ENCODE assay signal across 9 mouse cellular contexts in the genomic region with DNA sequence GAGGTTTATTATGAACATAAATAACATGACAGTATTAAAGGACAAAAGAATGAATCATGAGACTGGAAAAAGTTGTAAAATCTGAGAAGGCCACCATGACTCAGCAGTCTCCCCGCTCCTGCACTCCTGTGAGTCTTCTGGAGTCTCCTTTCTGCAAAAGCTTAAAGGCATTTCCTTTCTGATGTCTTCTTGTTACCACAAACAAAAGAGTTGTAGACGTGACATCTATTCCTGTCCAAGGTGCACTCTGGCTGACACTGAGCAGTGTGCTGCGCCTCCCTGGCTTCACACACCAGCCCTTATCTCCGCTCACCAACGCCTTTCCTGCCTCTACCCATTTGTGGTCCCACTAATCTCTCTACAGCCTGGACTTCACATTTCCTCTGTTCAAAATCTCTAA. TPM values are rescaled to one million over a fixed set of nuclear protein-coding genes. Genes with fewer than 3 reads are reported as not detected.
DNase-seq lines count a peak whose midpoint lies in the region; ATAC-seq and TF ChIP-seq lines count a peak whose summit lies in the region.
"Had no signal": no experiment of that assay in that cellular context is flagged by ENCODE, and none has a peak within 500 bp of the region (broad histone marks: within the 10 kb centered on the region; RNA-seq: fewer than 3 reads in every experiment).

No protein-coding gene starts in this region.

- H3K4me3 ChIP-seq in liver, embryonic 14.5 days (ENCODE audit: insufficient read depth in 1 of 2, low read depth in 2 of 2, low read length in 2 of 2): no peak overlapping the region
- no peak overlapping the region for H3K4me3 ChIP-seq in midbrain, embryonic 10.5 days

- WGBS in liver, embryonic 14.5 days (ENCODE audit: insufficient replicate concordance): 3% methylated on average over 5 of the region's 5 CpGs
- WGBS in midbrain, embryonic 10.5 days: 81% methylated on average over 5 of the region's 5 CpGs

- ATAC-seq in liver, embryonic 14.5 days (ENCODE audit: insufficient read depth): peak; percentile 79
- ATAC-seq in erythroid progenitor cell, adult 5-6 weeks (replicated peaks; ENCODE audit: low FRiP score, poor library complexity, severe bottlenecking): no peak

- H3K36me3 ChIP-seq in liver, embryonic 14.5 days (replicated peaks; ENCODE audit: control insufficient read depth, insufficient read depth, low read depth): no peaks in the 10 kb centered on the region
- no peaks in the 10 kb centered on the region for H3K36me3 ChIP-seq in midbrain, embryonic 10.5 days

- H3K4me1 ChIP-seq in liver, embryonic 14.5 days (replicated peaks; ENCODE audit: control insufficient read depth in 2 of 2, insufficient read depth in 2 of 2, low read length in 1 of 2): peaks cover 0 to 10% of the 10 kb centered on the region in 2 experiments; a peak in 2 of 4 replicates
- H3K4me1 ChIP-seq in midbrain, embryonic 10.5 days: no peaks in the 10 kb centered on the region

- peak; percentile 18 for DNase-seq in 3134 (ENCODE audit: extremely low read depth, insufficient read length, low spot score)
- peak; percentile 36 for DNase-seq in adrenal gland, postnatal 10 days
- DNase-seq in heart, postnatal 4 days: peak; percentile 34
- peak in 1 of 3 experiments; percentile 7 for DNase-seq in liver, embryonic 14.5 days (ENCODE audit: low read depth in 3 of 3, low spot score in 3 of 3)
- DNase-seq in right cerebral cortex, postnatal 36 days (ENCODE audit: low spot score in 2 of 2): no peak
- no peak for DNase-seq in midbrain, embryonic 10.5 days (ENCODE audit: low spot score)
- no peak for DNase-seq in layer of hippocampus, adult 18-20 months (ENCODE audit: low spot score in 2 of 2)
- DNase-seq: right cerebral cortex, adult 18-20 months had no signal

- no peak overlapping the region for H3K27ac ChIP-seq in liver, embryonic 14.5 days
- no peak overlapping the region for H3K27ac ChIP-seq in midbrain, embryonic 10.5 days (replicated peaks)

- H3K9ac ChIP-seq in liver, embryonic 14.5 days (replicated peaks): no peak overlapping the region

- TF ChIP-seq CTCF in liver, embryonic 14.5 days (IDR thresholded peaks at IDR 0.05; ENCODE audit: low read depth): no peak

- no peak overlapping the region for H3K4me2 ChIP-seq in liver, embryonic 14.5 days (ENCODE audit: low read depth)

- TF ChIP-seq EP300 in liver, embryonic 14.5 days (IDR thresholded peaks at IDR 0.05; ENCODE audit: low read depth): peak; percentile 38; the same call in 1 of the 2 replicates

- no peaks in the 10 kb centered on the region for H3K9me3 ChIP-seq in liver, embryonic 14.5 days (ENCODE audit: control insufficient read depth, low read length)
- no peaks in the 10 kb centered on the region for H3K9me3 ChIP-seq in midbrain, embryonic 10.5 days (replicated peaks)

- no peaks in the 10 kb centered on the region for H3K27me3 ChIP-seq in liver, embryonic 14.5 days (ENCODE audit: control insufficient read depth, insufficient read depth, low read length)
- no peaks in the 10 kb centered on the region for H3K27me3 ChIP-seq in midbrain, embryonic 10.5 days (ENCODE audit: low read depth, poor library complexity, severe bottlenecking)

RNA-seq across cellular contexts. Expression of gene Car8, which starts 38.8 kb away (rescaled TPM):
- total RNA-seq in adrenal gland, postnatal 10 days (2021): 1 to 10 TPM; 8.2 to 9.7 TPM
- total RNA-seq in heart, postnatal 4 days (2021): 10 to 100 TPM; 12.6 to 13.3 TPM
- 0.74 and 1.0 TPM in 2 replicates for polyA plus RNA-seq in liver, embryonic 14.5 days (2012; rRNA removed)
- 2.3 and 2.4 TPM in 2 replicates for polyA plus RNA-seq in liver, embryonic 14.5 days (2014; fragmentation: Nextera tagmentation; extraction: Ambion mirVana)
- not detected in 2 replicates for total RNA-seq in erythroid progenitor cell, adult 5-6 weeks (2015; ENCODE audit: low replicate concordance)
- not detected in 2 replicates for total RNA-seq in erythroid progenitor cell, adult 5-6 weeks (2017; ENCODE audit: low replicate concordance)
- 1.4 and 2.1 TPM in 2 replicates for polyA plus RNA-seq in midbrain, embryonic 10.5 days (2016; fragmentation: Nextera tagmentation; extraction: Ambion mirVana)
- total RNA-seq in layer of hippocampus, adult 18-20 months (2021): 1 to 10 TPM; 2.3 to 2.5 TPM

Comparison
In these comparisons a context has a peak if more than half of its experiments do, and no peak if none do; other contexts are left out.
1. DNase-seq: peak in 3134 (single experiment), adrenal gland, postnatal 10 days (single experiment) and heart, postnatal 4 days (single experiment); none in right cerebral cortex, postnatal 36 days (0 of 2), midbrain, embryonic 10.5 days (single experiment) and layer of hippocampus, adult 18-20 months (0 of 2).